Mouse (Mus musculus): ENCODE results near the gene Pde8b. TPM values are rescaled to one million over a fixed set of nuclear protein-coding genes. Genes with fewer than 3 reads are reported as not detected.

Gene Pde8b
- total RNA-seq, 4 experiments from 2014 or later = 126 to 173 (median 151) TPM

- DNase-seq (ENCODE audit: low spot score in 2 of 2) = no peak
These were observed 217.9 kb downstream of the Pde8b start for GRCm38 (mm10) chr13:95032127-95032831.

- DNase-seq (ENCODE audit: low spot score in 2 of 2) = no peak
These were observed 219.3 kb downstream of the Pde8b start for GRCm38 (mm10) chr13:95030828-95031227.

- DNase-seq (ENCODE audit: low spot score in 2 of 2) = no peak
These were observed 229.9 kb downstream of the Pde8b start for GRCm38 (mm10) chr13:95020216-95020615.

GRCm38 (mm10) chr13:95019345-95019744, 230.8 kb downstream of the Pde8b start:
- DNase-seq (ENCODE audit: low spot score in 2 of 2) = no peak

- DNase-seq (ENCODE audit: low spot score in 2 of 2) = peak; percentile 54 to 57
These were observed 232.2 kb downstream of the Pde8b start for GRCm38 (mm10) chr13:95017916-95018315.

- no peak for DNase-seq (ENCODE audit: low spot score in 2 of 2)
These were observed 232.9 kb downstream of the Pde8b start for GRCm38 (mm10) chr13:95017278-95017677.

GRCm38 (mm10) chr13:95011546-95012257, 238.4 kb downstream of the Pde8b start:
- no peak for DNase-seq (ENCODE audit: low spot score in 2 of 2)

- no peak for DNase-seq (ENCODE audit: low spot score in 2 of 2)
These were observed 240.9 kb downstream of the Pde8b start for GRCm38 (mm10) chr13:95009261-95009660.

- no peak for DNase-seq (ENCODE audit: low spot score in 2 of 2)
These were observed 242.9 kb downstream of the Pde8b start for GRCm38 (mm10) chr13:95007281-95007680.

- DNase-seq (ENCODE audit: low spot score in 2 of 2) = no peak
These were observed 259.6 kb downstream of the Pde8b start for GRCm38 (mm10) chr13:94990516-94990915.

GRCm38 (mm10) chr13:94979081-94979480, 271.1 kb downstream of the Pde8b start:
- DNase-seq (ENCODE audit: low spot score in 2 of 2) = no peak

GRCm38 (mm10) chr13:94976219-94977186, 273.6 kb downstream of the Pde8b start, which contains the start of gene Wdr41:
Wdr41 (plus strand) TSS chr13:94976344.
- peak; percentile 88 to 91 for DNase-seq (ENCODE audit: low spot score in 2 of 2)

GRCm38 (mm10) chr13:94975828-94976218, 274.3 kb downstream of the Pde8b start:
- DNase-seq (ENCODE audit: low spot score in 2 of 2) = no peak

Other genes with a start within 250 kb of the Pde8b start
- gene Zbed3, start 73.3 kb upstream of the Pde8b start, total RNA-seq (2022) = 10 to 100 TPM; 14.1 to 18.4 (median 16.1) TPM
- 10 to 100 TPM; 46.3 to 49.9 (median 48.2) TPM for gene Aggf1, start 125.0 kb upstream of the Pde8b start, total RNA-seq (2022)
- gene Crhbp, start 194.6 kb upstream of the Pde8b start, total RNA-seq (2022) = 10 to 100 TPM; 18.4 to 24.3 (median 20.9) TPM
- gene S100z, start 228.4 kb upstream of the Pde8b start, total RNA-seq (2022) = not detected